Mouse (Mus musculus) liver, adult (tissue): ENCODE measurements around the gene 4930452B06Rik.

Source experiments
- GATA4 ChIP-seq: IDR thresholded peaks from 2 replicates; pipeline ENCODE4 v1.6.1; 2014; ENCODE audit warnings: mild to moderate bottlenecking, low read length; ENCODE audit not compliant: insufficient replicate concordance

The 4930452B06Rik gene

DNA sequence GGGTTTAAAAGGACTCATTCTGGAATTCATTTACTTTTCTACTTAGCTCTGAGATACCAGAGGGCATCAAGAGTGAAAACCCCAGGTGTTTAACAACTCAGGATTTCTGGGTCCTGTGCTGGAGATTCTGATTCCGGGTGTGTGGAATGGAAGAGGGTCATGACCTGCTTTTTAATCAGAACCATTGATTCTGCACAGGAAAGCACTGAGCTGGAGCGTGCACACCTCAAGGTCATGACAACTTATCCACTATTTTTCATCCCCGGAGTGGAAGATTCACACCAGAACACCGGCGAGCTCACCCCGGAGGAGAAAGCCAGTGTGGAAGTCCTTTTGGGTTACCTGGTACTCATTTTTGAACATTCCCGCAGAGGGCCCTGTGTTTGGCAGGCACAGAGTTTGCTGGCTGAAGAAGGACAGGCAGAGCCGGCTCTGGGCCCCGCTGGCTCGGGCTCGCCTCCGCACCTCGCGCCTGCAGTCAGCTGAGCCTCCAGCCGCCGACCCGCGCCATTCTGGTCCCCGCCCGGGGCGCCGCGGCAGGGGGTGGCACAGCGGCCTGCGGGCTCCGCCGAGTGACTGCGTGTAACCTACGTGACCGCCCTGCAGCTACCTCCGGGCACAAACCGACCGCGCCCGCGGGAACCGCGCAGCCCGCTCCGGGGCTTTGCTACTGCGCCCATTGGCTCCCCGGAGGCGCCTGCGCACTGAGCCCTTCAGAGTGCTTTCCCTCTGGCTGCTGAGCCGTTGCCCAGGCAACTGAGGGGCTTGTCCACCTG, at the start of gene 4930452B06Rik:
Gene 4930452B06Rik, minus strand, starts transcription at position 605 of the 776 bp plus-strand sequence.
- no peak for TF ChIP-seq GATA4

DNA sequence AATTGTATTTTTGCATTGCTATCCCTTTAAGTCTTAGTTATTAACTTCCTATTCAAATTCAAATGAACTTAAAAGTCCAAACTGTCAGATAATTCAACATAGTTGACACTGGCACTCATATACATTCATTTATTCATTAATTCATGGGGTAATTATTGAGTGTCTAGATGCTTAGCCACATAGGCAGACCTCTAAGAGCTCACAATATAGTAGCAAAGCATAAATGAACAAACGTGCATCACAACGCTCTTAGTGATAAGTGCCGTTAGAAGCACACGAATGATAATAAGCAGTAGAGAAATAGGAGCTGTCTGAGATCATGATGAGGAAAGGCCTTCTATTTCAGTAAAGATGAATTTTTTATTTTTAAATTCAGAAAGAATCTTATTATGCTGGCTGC, 46.6 kb upstream of the 4930452B06Rik start:
- TF ChIP-seq GATA4: no peak

DNA sequence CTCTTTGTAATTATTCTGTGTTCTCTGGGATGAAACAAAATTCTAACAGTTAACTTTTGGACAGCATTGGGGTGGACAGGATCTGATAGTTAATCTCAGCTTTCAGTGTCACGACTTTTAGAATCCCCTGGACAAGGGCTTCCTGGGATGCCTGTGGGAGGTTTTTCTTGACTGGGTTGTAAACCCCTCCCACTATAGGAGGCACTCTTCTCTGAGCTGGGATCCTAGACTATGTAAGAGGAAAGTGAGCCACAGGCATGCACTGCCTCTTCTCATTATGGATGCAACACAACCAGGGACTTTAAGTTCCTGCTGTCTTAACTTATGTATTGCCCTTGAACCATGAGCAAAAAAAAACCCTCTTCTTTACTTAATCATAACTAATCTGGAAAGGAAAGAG, 23.4 kb upstream of the 4930452B06Rik start:
- TF ChIP-seq GATA4: no peak

DNA sequence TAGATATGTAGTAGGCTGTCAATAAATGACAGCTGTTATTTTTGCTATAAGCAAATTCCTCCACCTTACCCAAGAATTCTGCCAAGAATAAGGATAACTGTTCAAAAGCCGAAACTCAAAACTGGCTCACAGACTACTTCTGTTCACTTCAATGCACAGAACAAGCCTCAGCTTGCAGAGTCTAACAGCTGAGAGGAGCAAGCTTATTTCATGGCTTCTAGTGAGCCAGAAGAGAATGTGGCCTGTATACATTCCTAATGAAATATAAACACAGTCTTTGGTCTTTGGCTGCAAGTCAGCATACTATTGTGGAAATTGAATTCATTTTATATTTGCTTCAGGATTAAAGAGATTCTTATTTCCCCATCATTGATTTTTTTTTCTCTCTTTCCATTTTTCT, 22.4 kb upstream of the 4930452B06Rik start:
- TF ChIP-seq GATA4: no peak

DNA sequence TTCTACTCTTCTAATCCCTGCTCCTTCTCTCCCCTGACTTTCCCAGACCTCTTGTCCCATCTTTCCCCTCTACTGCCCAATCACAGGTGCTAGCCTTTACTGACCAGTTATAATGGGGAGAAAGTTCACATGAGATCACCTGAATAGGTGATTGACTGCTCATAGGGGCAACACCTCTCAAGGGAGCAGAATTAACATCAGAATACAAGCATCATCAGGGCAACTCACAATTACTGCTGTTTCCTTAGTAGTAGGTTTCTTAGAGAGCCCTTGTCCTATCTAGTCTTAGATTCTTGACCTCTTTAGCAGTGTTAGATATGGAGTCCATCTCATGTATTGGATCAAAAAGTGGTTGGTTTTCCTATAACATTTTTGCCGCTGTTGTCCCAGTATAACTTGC, 20.1 kb upstream of the 4930452B06Rik start:
- TF ChIP-seq GATA4: no peak

DNA sequence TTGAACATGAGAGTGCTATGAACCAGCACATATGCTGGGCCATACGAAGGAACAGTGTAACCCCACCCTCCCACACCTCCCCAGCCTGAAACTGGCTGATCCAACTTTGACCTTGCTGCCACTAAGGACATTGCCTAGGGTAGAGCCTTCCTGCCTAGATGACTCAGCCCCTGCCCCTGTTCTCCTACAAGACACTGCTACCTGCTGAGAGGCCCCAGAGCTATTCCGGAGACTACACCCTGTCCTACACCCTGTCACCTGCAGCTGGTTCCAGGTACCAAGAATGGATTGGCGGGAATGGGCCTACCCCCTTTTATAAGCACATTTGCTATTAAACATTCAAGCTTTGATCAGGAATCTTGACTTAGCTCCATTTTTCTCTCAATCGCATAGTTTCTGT, 13.9 kb upstream of the 4930452B06Rik start:
- no peak for TF ChIP-seq GATA4

DNA sequence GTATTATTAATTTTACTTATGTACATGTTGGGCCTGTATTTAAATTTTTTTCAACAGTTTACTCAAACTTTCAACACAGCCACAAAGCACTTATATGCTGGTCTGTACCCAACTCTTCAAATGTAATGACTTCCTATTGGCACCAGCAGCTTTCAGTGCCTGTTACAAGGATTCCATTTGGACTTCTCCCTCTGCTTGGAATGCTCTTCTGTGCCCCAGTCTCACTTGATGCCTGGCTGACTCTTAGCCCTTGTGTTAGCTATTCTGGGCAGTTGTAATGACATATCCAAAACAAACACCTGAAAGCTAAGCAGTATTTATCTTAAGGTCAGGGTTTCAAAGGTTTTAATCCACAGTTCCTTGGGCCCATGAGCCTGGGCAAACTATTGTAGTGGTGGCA, 5.7 kb downstream of the 4930452B06Rik start:
- TF ChIP-seq GATA4: no peak

DNA sequence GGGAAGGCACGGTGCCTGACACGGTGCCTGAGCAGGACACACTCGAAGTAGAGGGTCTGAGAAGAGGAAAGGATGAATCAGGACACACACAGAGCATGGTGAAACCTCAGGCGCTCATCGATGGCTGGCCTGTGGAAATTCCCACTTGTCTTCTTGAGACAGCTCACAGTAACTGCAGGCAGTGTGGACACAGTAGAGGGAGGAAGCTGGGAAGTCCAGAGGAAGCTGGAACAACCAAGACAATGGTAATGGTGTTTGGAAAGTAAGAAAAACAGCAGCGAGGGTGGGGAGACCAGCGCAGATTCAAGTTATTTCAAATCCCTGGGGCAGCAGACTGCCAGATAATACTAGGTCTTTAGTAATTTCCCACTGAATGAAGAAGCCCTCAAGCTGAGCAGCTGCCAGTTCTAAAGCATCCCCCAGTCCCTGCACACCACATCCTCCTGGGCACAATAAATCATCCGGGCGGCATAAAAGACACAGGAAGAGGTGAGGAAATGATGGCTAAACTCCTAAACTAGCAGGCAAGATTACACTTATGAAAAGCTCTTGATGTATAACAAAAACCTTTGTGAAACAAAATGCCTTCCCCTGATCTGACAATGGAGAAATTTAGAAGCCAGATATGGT, 24.3 kb downstream of the 4930452B06Rik start:
- TF ChIP-seq GATA4: no peak

DNA sequence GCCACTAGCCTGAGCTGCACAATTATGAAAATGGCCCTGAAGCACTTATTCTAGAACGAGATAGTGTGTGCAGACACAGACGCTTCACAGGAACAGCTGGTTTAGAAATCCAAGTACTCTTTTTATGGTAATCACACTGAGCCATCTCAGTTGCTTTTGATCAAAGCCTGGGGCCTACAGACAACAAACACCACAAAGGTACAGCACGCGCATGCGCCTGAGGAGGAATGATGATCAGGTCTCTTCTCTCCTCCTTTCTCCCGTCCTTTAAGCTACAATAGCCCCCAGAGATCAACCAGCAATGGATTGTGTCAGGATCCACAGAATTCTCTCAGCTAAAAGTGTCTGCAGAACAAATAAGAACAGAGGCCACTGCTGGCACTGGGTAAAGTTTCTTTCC, 33.8 kb downstream of the 4930452B06Rik start:
- no peak for TF ChIP-seq GATA4

DNA sequence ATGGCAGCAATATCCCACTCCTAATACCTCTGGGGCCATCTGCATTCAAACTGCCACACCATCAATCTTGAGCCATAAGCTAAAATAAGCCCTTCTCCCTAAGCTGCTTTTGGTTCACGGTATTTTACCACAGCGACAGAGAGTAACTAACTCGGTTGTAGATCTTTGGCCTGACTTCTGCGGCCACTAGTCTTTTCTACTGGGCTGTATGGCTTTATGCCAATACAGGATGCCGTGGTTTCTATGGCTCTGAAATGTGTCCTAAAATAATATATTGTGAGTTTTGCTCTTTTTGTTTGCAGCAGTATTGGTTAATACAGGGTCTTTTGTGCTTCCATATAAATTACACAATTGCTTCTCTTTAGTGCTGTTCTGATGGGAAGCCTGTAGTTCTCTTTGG, 37.6 kb downstream of the 4930452B06Rik start:
- no peak for TF ChIP-seq GATA4

DNA sequence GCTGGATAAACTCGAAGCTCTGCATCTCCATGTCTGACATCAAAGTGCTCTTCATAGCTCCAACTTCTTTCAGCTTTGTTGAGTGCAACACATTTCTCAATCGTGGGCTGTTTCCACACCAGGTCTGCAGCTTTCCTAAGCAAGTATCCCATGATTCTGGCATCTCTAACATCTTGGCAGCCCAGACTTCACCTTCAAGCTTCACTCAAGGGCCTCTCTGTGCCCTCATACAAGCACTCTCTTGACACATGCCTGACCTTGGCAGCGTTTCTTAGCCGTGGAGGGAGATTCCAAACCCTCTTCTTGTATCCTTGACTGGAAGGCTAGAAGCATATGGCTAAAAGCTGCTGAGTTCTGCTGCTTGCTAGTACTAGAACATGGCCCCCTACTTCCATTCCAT, 38.6 kb downstream of the 4930452B06Rik start:
- TF ChIP-seq GATA4: no peak

DNA sequence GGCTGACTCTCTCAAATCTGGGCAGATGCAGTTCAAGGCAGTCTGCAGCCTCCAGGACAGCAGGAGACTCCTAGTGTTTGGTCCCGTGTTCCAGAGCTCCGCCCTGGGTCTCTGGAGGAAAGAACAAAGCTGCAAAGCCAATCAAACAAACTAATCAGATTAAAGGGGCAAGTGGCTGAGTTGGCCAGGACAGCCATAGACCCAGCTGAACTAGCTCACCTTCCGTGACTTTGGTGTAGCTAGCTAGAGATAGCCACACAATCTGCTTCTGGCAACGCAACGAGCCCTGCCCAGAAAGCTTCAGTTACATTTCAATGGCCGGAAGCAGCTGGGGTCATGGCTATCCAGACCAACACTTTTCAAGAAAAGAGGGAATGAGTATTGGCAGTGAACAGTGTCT, 44.9 kb downstream of the 4930452B06Rik start:
- no peak for TF ChIP-seq GATA4

DNA sequence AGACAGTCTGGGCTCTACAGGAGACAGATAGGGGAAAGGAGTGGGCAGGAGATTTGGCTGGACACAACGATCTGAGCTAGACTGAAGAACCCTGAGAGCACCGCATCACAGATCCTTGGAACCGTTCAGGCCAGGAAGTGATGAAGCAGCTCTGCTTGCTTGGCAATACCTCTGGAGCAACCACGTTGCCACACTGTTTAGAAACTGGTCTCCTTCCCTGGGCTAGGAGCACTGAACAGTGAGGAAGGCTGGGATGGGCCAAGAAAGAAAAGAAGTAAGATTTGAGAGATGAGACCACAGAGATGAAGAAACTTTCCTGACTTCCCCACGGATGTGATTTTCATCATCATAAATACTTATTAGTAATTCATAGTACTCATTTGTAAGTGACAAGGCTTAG, 45.5 kb downstream of the 4930452B06Rik start:
- no peak for TF ChIP-seq GATA4

DNA sequence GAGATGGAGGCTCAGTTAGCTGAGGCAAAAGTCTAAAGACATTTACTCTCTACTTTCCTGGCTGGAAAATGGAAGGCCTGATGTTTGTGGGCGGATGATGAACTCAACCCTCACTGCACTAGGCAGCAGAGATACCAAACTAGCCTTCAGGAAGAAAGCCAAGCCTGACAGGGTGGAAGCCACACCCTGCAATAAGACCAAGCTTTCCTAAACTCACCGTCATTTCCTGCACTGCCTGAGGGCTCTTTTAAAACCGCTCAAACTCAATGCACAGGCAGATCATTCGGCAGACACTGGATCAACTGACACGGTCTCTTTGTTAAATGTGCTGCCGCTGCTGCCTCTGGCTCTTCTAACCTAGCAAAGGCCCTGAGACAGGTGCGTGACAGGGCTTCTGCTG, 50.4 kb downstream of the 4930452B06Rik start:
- no peak for TF ChIP-seq GATA4

DNA sequence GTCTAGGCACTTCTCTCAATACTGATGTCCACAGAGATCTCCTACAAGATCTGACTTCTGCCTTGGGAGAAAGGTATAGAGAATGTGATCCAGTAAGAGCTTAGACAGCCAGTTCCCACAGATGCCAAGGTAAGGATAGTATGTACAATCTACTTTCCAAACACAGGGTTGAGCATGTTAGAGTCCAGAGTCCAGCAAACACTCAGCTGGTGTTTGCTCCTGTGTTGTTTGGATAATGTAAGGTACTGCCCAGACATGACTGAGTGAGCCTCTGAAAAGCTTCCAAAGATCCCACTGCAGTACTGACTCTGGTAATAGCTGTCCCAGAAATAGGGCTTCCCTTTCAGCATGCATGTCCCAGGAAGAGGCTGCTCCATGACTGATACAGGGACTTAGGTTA, 54.0 kb downstream of the 4930452B06Rik start:
- TF ChIP-seq GATA4: no peak

DNA sequence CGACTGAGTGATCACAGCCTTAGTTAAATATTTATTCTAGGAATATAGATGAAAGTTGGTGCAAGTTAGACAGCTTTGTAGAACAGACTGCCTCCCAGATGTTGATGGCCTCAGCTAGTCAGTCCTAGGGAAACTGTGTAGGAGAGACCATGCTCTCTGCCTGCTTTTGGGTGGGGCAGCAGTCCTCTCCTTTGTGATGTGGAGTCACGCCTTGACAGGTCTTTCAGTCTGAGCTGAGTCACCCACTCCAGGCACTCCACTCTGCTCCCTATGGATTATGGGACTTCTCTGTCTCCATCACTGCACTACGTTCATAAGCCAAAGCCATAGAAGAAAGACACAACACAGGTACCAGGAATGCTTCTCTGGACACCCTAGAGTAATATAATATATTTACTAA, 55.9 kb downstream of the 4930452B06Rik start:
- TF ChIP-seq GATA4: no peak
